Mouse (Mus musculus): ENCODE measurements around the gene Schip1. TPM values are rescaled to one million over a fixed set of nuclear protein-coding genes. Genes with fewer than 3 reads are reported as not detected.

Schip1 gene
- polyA plus RNA-seq, 1 experiment from 2014 or later, result 68.8 TPM

- H3K4me2 ChIP-seq, result no peak overlapping the region
- peaks cover 9% of the 10 kb centered on the region; the same call in 1 of the 2 replicates for H3K4me1 ChIP-seq (ENCODE audit: control insufficient read depth, insufficient read depth, low read length)
- H3K4me3 ChIP-seq (ENCODE audit: low read depth, low read length), result no peak overlapping the region
- H3K9me3 ChIP-seq (replicated peaks; ENCODE audit: control insufficient read depth, low read length), result no peaks in the 10 kb centered on the region
- ATAC-seq (replicated peaks; ENCODE audit: insufficient number of reproducible peaks, low FRiP score, low TSS enrichment), result no peak
- no peak overlapping the region for H3K27ac ChIP-seq (ENCODE audit: low read depth, low read length)
- 92% methylated on average over 8 of the region's 8 CpGs for WGBS (ENCODE audit: insufficient replicate concordance)
- peaks cover 2% of the 10 kb centered on the region; the same call in 1 of the 2 replicates for H3K36me3 ChIP-seq (ENCODE audit: control insufficient read depth, insufficient read depth, low read length)
- no peaks in the 10 kb centered on the region for H3K27me3 ChIP-seq (ENCODE audit: control insufficient read depth, insufficient read depth, low read length)
- H3K9ac ChIP-seq (ENCODE audit: low read depth, low read length), result no peak overlapping the region
These were observed 542.7 kb downstream of the Schip1 start for GRCm38 (mm10) chr3:68607336-68607735.

- Histone ChIP-seq H3K4me1 (ENCODE audit: control insufficient read depth, insufficient read depth, low read length) (peaks cover 9% of the 10 kb centered on the region; the same call in 1 of the 2 replicates), H3K36me3 (ENCODE audit: control insufficient read depth, insufficient read depth, low read length) (peaks cover 2% of the 10 kb centered on the region; the same call in 1 of the 2 replicates), H3K27ac (ENCODE audit: low read depth, low read length) (no peak overlapping the region), H3K9me3 (replicated peaks; ENCODE audit: control insufficient read depth, low read length) (no peaks in the 10 kb centered on the region), H3K9ac (ENCODE audit: low read depth, low read length) (no peak overlapping the region), H3K27me3 (ENCODE audit: control insufficient read depth, insufficient read depth, low read length) (no peaks in the 10 kb centered on the region), H3K4me3 (ENCODE audit: low read depth, low read length) (no peak overlapping the region), H3K4me2 (no peak overlapping the region)
- 67% methylated on average over 19 of the region's 19 CpGs for WGBS (ENCODE audit: insufficient replicate concordance)
- peak; percentile 26; the same call in 1 of the 2 replicates for ATAC-seq (replicated peaks; ENCODE audit: insufficient number of reproducible peaks, low FRiP score, low TSS enrichment)
These were observed 544.4 kb downstream of the Schip1 start for GRCm38 (mm10) chr3:68608848-68609497.

DNA sequence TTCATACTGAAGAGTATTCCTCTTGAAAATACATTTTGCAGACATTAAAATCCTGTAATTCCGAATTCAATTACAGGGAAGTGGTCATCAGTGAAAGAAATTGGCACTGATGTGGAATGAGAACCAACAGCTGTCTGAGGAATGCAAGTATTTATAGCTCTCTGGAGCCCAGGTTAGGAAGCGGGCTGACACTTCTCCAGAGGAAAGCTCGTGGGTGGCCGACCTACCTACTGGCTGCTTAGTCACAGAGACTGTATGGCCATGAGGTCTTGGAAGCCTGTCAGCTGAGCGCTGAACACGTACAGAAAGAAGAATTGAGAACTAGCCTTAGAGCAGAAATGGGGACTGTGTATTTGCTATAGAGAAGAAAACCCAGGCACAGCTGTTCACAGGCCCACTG, 545.4 kb downstream of the Schip1 start:
- H3K4me1 ChIP-seq (ENCODE audit: control insufficient read depth, insufficient read depth, low read length), result peaks cover 9% of the 10 kb centered on the region; the same call in 1 of the 2 replicates
- no peaks in the 10 kb centered on the region for H3K9me3 ChIP-seq (replicated peaks; ENCODE audit: control insufficient read depth, low read length)
- H3K36me3 ChIP-seq (ENCODE audit: control insufficient read depth, insufficient read depth, low read length), result peaks cover 2% of the 10 kb centered on the region; the same call in 1 of the 2 replicates
- no peak for ATAC-seq (replicated peaks; ENCODE audit: insufficient number of reproducible peaks, low FRiP score, low TSS enrichment)
- H3K9ac ChIP-seq (ENCODE audit: low read depth, low read length), result no peak overlapping the region
- H3K4me2 ChIP-seq, result peak overlapping the region; percentile 25; the same call in 1 of the 2 replicates
- no peak overlapping the region for H3K27ac ChIP-seq (ENCODE audit: low read depth, low read length)
- WGBS (ENCODE audit: insufficient replicate concordance), result 47% methylated on average over 6 of the region's 6 CpGs
- no peak overlapping the region for H3K4me3 ChIP-seq (ENCODE audit: low read depth, low read length)
- H3K27me3 ChIP-seq (ENCODE audit: control insufficient read depth, insufficient read depth, low read length), result no peaks in the 10 kb centered on the region

DNA sequence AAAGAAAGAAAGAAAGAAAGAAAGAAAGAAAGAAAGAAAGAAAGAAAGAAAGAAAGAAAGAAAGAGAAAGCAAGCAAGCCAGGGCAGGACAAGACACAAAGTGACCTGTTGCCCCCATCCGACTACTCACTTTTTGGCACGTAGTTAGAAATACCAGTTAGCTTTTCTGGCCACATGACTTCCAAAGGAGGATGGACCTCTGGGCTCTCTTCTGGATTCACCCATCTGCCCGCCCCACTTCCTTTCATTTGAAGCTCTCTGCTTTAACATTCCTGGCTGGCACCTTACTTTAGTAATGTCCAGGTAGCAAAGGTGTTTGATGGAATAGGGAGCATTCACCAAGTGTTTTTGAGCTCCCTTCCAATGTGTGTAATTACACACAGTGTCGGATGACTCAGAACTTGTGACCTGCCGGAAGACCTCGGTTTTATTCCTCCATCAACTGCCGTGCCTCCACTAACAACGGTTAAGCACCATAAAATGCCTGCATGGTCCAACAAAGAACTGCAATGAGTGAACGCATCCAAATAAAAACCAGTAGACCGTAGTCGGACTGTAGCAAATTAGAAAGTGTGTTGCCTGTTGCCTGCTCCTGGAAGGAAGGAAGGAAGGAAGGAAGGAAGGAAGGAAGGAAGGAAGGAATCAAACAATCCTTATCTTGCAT, 546.1 kb downstream of the Schip1 start:
- no peaks in the 10 kb centered on the region for H3K27me3 ChIP-seq (ENCODE audit: control insufficient read depth, insufficient read depth, low read length)
- H3K9ac ChIP-seq (ENCODE audit: low read depth, low read length), result no peak overlapping the region
- H3K27ac ChIP-seq (ENCODE audit: low read depth, low read length), result no peak overlapping the region
- WGBS (ENCODE audit: insufficient replicate concordance), result 88% methylated on average over 11 of the region's 11 CpGs
- peaks cover 2% of the 10 kb centered on the region; the same call in 1 of the 2 replicates for H3K36me3 ChIP-seq (ENCODE audit: control insufficient read depth, insufficient read depth, low read length)
- ATAC-seq (replicated peaks; ENCODE audit: insufficient number of reproducible peaks, low FRiP score, low TSS enrichment), result no peak
- no peaks in the 10 kb centered on the region for H3K9me3 ChIP-seq (replicated peaks; ENCODE audit: control insufficient read depth, low read length)
- H3K4me1 ChIP-seq (ENCODE audit: control insufficient read depth, insufficient read depth, low read length), result peaks cover 9% of the 10 kb centered on the region; the same call in 1 of the 2 replicates
- H3K4me3 ChIP-seq (ENCODE audit: low read depth, low read length), result no peak overlapping the region
- H3K4me2 ChIP-seq, result no peak overlapping the region

GRCm38 (mm10) chr3:68615042-68615810, 550.6 kb downstream of the Schip1 start:
- Histone ChIP-seq H3K9me3 (replicated peaks; ENCODE audit: control insufficient read depth, low read length) (no peaks in the 10 kb centered on the region), H3K27me3 (ENCODE audit: control insufficient read depth, insufficient read depth, low read length) (no peaks in the 10 kb centered on the region), H3K36me3 (ENCODE audit: control insufficient read depth, insufficient read depth, low read length) (peaks cover 5% of the 10 kb centered on the region), H3K4me3 (ENCODE audit: low read depth, low read length) (no peak overlapping the region), H3K9ac (ENCODE audit: low read depth, low read length) (no peak overlapping the region), H3K27ac (ENCODE audit: low read depth, low read length) (no peak overlapping the region), H3K4me2 (no peak overlapping the region), H3K4me1 (ENCODE audit: control insufficient read depth, insufficient read depth, low read length) (no peaks in the 10 kb centered on the region)
- WGBS (ENCODE audit: insufficient replicate concordance), result 72% methylated on average over 10 of the region's 10 CpGs
- no peak for ATAC-seq (replicated peaks; ENCODE audit: insufficient number of reproducible peaks, low FRiP score, low TSS enrichment)

DNA sequence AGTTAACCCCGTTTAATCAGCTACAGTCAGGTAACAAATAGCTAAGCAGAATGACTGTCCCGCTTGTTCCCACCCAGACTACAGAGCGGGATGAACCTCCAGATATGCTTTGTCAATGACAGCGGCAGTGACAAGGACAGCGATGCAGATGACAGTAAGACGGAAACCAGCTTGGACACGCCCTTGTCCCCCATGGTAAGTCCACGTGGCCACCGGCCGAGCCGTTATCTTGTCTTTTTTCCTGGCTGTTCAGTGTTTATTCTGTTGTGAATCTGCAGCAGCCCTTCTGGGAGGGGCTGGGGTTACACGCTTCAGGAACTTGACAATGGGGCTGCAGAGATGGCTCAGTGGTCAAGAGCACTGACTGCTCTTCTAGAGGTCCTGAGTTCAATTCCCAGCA, 551.8 kb downstream of the Schip1 start:
- Histone ChIP-seq H3K36me3 (ENCODE audit: control insufficient read depth, insufficient read depth, low read length) (peaks cover 8% of the 10 kb centered on the region), H3K27ac (ENCODE audit: low read depth, low read length) (no peak overlapping the region), H3K4me1 (ENCODE audit: control insufficient read depth, insufficient read depth, low read length) (no peaks in the 10 kb centered on the region), H3K9ac (ENCODE audit: low read depth, low read length) (no peak overlapping the region), H3K27me3 (ENCODE audit: control insufficient read depth, insufficient read depth, low read length) (no peaks in the 10 kb centered on the region), H3K9me3 (replicated peaks; ENCODE audit: control insufficient read depth, low read length) (no peaks in the 10 kb centered on the region), H3K4me3 (ENCODE audit: low read depth, low read length) (no peak overlapping the region), H3K4me2 (no peak overlapping the region)
- 57% methylated on average over 12 of the region's 12 CpGs for WGBS (ENCODE audit: insufficient replicate concordance)
- 0 out of 2 replicates have a peak, but pooled peaks have one; percentile 41 for ATAC-seq (replicated peaks; ENCODE audit: insufficient number of reproducible peaks, low FRiP score, low TSS enrichment)

DNA sequence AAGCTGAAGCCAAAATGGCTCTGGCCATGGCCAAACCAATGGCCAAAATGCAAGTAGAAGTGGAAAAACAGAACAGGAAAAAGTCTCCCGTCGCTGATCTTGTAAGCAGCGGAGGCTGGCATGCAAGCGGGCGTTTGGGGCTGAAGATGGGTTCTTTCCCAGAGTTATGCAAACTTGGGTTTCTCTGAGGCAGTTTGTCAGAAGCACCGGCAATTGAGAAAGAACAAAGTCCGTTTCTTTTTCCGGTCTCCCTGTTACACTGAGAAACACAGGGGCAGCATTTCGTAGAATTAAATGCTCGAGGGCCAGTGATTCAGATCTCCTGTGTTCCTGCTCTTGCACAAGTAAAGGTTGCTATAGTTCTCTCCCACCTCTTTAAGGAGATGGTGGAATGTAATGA, 553.1 kb downstream of the Schip1 start:
- Histone ChIP-seq H3K27me3 (ENCODE audit: control insufficient read depth, insufficient read depth, low read length) (no peaks in the 10 kb centered on the region), H3K36me3 (ENCODE audit: control insufficient read depth, insufficient read depth, low read length) (peaks cover 12% of the 10 kb centered on the region), H3K9me3 (replicated peaks; ENCODE audit: control insufficient read depth, low read length) (no peaks in the 10 kb centered on the region), H3K27ac (ENCODE audit: low read depth, low read length) (no peak overlapping the region), H3K4me2 (no peak overlapping the region), H3K9ac (ENCODE audit: low read depth, low read length) (no peak overlapping the region), H3K4me3 (ENCODE audit: low read depth, low read length) (no peak overlapping the region), H3K4me1 (ENCODE audit: control insufficient read depth, insufficient read depth, low read length) (no peaks in the 10 kb centered on the region)
- ATAC-seq (replicated peaks; ENCODE audit: insufficient number of reproducible peaks, low FRiP score, low TSS enrichment), result no peak
- WGBS (ENCODE audit: insufficient replicate concordance), result 91% methylated on average over 10 of the region's 10 CpGs

- no peak overlapping the region for H3K27ac ChIP-seq (ENCODE audit: low read depth, low read length)
- H3K9me3 ChIP-seq (replicated peaks; ENCODE audit: control insufficient read depth, low read length), result no peaks in the 10 kb centered on the region
- H3K4me1 ChIP-seq (ENCODE audit: control insufficient read depth, insufficient read depth, low read length), result no peaks in the 10 kb centered on the region
- H3K36me3 ChIP-seq (ENCODE audit: control insufficient read depth, insufficient read depth, low read length), result peaks cover 12% of the 10 kb centered on the region
- no peak overlapping the region for H3K4me2 ChIP-seq
- WGBS (ENCODE audit: insufficient replicate concordance), result 69% methylated on average over 5 of the region's 5 CpGs
- ATAC-seq (replicated peaks; ENCODE audit: insufficient number of reproducible peaks, low FRiP score, low TSS enrichment), result no peak
- no peaks in the 10 kb centered on the region for H3K27me3 ChIP-seq (ENCODE audit: control insufficient read depth, insufficient read depth, low read length)
- H3K9ac ChIP-seq (ENCODE audit: low read depth, low read length), result no peak overlapping the region
- H3K4me3 ChIP-seq (ENCODE audit: low read depth, low read length), result no peak overlapping the region
These were observed 554.5 kb downstream of the Schip1 start for GRCm38 (mm10) chr3:68619097-68619496.
